Mouse (Mus musculus): ENCODE measurements around the gene Nmbr. TPM values are rescaled to one million over a fixed set of nuclear protein-coding genes. Genes with fewer than 3 reads are reported as not detected.

The Nmbr gene
- polyA plus RNA-seq (2016; fragmentation: Nextera tagmentation; extraction: Ambion mirVana), result 0.61 TPM in 1 of 2 replicates, not detected in the other

DNA sequence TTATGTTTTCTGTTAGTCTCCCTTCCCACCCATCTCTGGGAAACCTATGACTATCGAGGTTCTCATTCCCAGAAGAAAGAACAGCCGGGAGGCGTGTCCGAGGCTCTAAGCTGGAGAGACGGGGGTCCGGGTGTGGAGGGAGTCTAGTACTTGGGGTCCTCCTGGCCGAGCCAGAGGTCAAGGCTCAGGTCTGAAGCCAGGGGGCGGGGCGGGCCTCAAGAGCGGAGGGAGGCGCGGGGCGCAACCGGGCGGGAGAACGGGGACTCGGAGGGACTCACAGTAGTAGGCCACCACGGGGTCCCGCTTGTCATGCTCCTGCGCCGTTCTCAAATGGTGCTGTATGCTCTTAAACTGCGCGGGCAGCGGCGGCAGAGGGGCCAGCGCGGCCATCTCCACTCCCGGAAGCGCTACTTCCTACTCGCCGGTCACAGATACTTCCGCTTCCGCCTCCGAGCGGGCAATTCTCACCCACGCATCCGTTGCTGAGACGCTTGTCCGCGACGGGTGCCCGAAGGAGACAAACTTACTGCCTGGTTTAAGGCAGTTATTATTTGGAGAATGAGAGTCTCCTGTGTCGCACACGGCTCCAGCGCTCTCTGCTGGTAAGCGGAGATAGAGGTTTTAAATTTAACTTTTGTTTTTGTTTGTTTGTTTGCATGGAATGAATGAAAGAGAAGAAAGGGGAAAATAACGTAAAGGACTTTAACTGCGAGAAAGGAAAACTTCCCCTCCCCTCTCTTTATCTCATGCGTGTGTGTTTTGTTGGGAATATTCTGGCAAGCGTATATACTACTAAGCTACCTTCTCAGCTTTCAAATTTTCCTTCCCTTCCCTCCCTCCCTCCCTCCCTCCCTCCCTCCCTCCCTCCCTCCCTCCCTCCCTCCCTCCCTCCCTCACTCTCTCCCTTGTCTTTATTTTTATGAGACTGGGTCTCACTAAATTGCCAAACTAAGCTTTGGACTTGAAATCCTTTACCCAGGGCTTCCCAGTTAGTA is at the start of gene Nmbr, which contains the start of gene Vta1:
Gene Nmbr, plus strand, starts transcription at position 520 of the 995 bp plus-strand sequence.
Gene Vta1, minus strand, starts transcription at position 489 of the 995 bp plus-strand sequence.
- Histone ChIP-seq H3K27me3 (no peaks in the 10 kb centered on the region), H3K4me3 (peak within 1 kb of the TSS; percentile 88), H3K4me2 (replicated peaks) (peak within 1 kb of the TSS; percentile 64), H3K27ac (peak within 1 kb of the TSS; percentile 80), H3K9me3 (replicated peaks) (no peaks in the 10 kb centered on the region; the same call in 1 of the 2 replicates), H3K36me3 (no peaks in the 10 kb centered on the region), H3K4me1 (peaks cover 16% of the 10 kb centered on the region), H3K9ac (peak within 1 kb of the TSS; percentile 81)
- under 1% methylated on average over 50 of the region's 50 CpGs for WGBS
- ATAC-seq (ENCODE audit: low FRiP score), result peak; percentile 95

DNA sequence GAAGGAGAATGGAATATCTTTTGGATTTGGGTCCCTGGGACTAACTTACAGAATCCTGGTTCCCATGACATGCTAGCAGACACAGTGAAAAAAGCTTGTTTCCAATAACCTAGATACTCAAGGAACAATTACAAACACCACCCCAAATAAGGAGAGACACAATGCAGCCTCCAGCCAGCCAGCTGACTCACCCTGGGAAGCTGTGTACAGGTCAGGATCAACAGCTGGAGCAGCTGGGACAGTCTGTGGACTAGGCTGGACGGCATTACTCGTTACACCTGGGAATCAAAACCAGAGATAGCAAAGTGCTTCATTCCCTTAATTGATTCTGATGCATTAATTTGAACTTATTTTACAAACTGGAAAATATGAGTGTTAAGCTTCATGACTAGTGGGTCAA is 44.5 kb upstream of the Nmbr start:
- Histone ChIP-seq H3K4me2 (replicated peaks) (no peak overlapping the region), H3K27me3 (no peaks in the 10 kb centered on the region), H3K4me1 (no peaks in the 10 kb centered on the region), H3K9me3 (replicated peaks) (no peaks in the 10 kb centered on the region), H3K4me3 (no peak overlapping the region), H3K9ac (no peak overlapping the region), H3K36me3 (peaks cover 28% of the 10 kb centered on the region), H3K27ac (no peak overlapping the region)
- WGBS, result 86% methylated on average over 2 of the region's 2 CpGs
- no peak for ATAC-seq (ENCODE audit: low FRiP score)

DNA sequence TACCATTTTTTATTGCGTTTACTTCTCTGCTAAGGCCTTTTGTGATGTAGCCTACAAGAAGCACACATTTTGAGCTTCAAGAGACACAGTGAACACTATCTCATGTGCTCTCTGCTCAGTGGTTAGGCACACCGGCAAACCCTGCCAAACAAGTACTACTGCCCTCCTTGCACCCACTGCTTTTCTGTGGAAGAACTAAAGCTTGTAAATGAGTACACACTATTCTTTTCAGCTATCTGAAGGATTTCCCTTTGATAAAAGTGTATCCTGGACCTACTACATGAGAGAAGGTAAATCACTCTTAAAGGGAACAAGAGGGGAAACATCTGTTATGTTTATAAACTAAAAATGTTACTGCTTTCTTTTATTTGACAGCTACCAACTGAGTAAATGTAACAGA is 39.2 kb upstream of the Nmbr start:
- no peak for ATAC-seq (ENCODE audit: low FRiP score)
- Histone ChIP-seq H3K4me2 (replicated peaks) (no peak overlapping the region), H3K9me3 (replicated peaks) (no peaks in the 10 kb centered on the region), H3K4me1 (no peaks in the 10 kb centered on the region), H3K9ac (no peak overlapping the region), H3K27ac (no peak overlapping the region), H3K4me3 (no peak overlapping the region), H3K36me3 (peaks cover 25% of the 10 kb centered on the region), H3K27me3 (no peaks in the 10 kb centered on the region)
- WGBS, result 99% methylated on average over 2 of the region's 2 CpGs

DNA sequence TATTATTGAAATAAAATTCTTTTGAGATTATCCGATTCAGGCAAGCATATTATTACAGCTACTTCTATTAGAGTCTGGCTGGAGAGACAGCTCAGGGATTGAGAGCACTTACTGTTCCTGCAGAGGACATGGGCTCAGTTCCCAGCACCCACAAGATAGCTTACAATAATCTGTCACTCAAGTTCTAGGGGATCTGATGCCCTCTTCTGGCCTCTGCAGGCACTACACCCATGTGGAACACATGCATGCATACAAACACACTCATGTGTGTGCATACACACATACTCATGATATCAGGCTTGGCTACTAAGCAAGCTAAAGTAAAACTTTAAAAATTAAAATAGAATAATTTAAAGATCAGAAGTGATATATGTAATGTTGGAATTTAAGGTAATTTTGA is 19.7 kb upstream of the Nmbr start:
- WGBS, result 95% methylated on average over 1 of the region's 1 CpGs

DNA sequence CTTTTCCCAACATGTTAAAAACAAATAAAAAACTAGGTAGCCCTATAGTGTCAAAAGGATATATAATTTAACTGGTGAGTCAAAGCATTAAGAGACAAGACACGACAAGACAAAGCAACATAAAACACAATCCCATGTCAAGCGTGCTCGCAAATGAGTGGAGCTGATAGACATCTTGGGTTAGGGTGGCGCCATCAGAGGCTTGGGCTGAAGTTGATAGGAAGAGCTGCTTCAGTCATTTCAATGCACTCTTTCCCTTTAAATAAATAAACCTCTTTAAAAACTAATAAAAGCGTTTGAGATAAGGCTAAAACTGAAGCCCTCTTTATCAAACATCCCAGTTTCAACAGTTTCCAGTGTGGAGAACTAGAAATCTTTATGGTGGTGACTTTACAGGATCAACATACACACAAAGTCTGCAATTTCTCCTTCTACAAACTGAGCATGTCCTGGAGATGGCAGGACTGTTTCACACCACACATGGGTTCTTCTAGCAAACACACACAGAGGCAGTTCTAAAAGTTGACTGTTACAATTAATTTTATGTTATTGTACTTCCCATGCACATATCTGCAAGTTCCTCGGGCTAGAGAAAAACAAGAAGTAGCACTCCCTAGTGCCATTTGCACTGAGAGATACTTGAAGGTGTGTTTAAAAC is 16.5 kb upstream of the Nmbr start:
- Histone ChIP-seq H3K9ac (no peak overlapping the region), H3K4me3 (no peak overlapping the region), H3K27me3 (no peaks in the 10 kb centered on the region), H3K27ac (no peak overlapping the region), H3K4me2 (replicated peaks) (no peak overlapping the region), H3K9me3 (replicated peaks) (no peaks in the 10 kb centered on the region), H3K36me3 (peaks cover 12% of the 10 kb centered on the region), H3K4me1 (no peaks in the 10 kb centered on the region)
- 95% methylated on average over 6 of the region's 6 CpGs for WGBS
- ATAC-seq (ENCODE audit: low FRiP score), result no peak

More for the DNA sequence above, 19.7 kb upstream of the Nmbr start:
- Histone ChIP-seq H3K27me3 (no peaks in the 10 kb centered on the region), H3K9ac (no peak overlapping the region), H3K4me1 (no peaks in the 10 kb centered on the region), H3K4me2 (replicated peaks) (no peak overlapping the region), H3K36me3 (peaks cover 12% of the 10 kb centered on the region), H3K27ac (no peak overlapping the region), H3K9me3 (replicated peaks) (no peaks in the 10 kb centered on the region), H3K4me3 (no peak overlapping the region)
- ATAC-seq (ENCODE audit: low FRiP score), result no peak

DNA sequence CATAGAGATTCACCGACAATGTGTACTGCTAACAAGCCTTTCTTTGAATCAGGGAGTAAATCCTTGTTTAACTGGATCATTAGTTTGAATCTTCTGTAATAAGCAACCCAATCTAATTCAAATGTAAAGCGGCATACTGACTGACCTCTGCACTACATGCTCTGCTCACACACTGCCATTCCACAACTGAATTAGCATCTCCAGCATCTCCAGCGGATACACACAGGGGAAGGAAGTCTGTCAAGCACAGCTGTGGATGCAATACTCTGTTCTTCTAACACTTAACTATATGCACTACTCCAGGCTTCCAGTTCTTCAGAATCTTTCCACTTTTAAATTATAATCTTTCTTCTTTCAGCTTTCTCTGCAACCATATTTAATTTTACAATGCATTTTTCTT is 15.0 kb upstream of the Nmbr start:
- no peak overlapping the region for H3K27ac ChIP-seq
- no peak for ATAC-seq (ENCODE audit: low FRiP score)
- H3K4me3 ChIP-seq, result no peak overlapping the region
- no peak overlapping the region for H3K9ac ChIP-seq
- H3K9me3 ChIP-seq (replicated peaks), result no peaks in the 10 kb centered on the region
- no peaks in the 10 kb centered on the region for H3K27me3 ChIP-seq
- H3K4me2 ChIP-seq (replicated peaks), result no peak overlapping the region
- H3K4me1 ChIP-seq, result no peaks in the 10 kb centered on the region
- H3K36me3 ChIP-seq, result peaks cover 12% of the 10 kb centered on the region
- 58% methylated on average over 3 of the region's 3 CpGs for WGBS

DNA sequence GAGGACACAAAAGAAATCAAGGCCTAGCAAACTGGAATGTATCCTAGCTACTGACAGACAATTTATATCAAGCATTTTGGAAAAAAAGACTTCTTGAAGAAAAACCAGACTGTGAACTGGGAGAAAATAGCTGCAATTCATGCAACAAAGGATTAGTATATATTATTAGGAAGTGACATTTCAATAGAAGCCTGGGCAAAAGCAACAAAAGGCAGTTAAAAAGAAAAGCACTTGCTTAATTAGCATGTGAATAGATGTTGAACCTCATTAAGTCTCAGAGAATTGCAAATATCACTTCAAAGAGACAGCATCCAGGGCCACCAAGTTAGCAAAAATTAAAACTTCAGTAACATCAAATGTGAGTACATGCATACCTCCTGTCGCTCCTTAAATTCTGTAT is 2.2 kb upstream of the Nmbr start:
- Histone ChIP-seq H3K27ac (peak overlapping the region; percentile 55), H3K9me3 (replicated peaks) (no peaks in the 10 kb centered on the region; the same call in 1 of the 2 replicates), H3K4me2 (replicated peaks) (peak overlapping the region; percentile 64), H3K4me3 (peak overlapping the region; percentile 88; the same call in 1 of the 2 replicates), H3K4me1 (peaks cover 16% of the 10 kb centered on the region), H3K27me3 (no peaks in the 10 kb centered on the region), H3K36me3 (no peaks in the 10 kb centered on the region), H3K9ac (0 out of 2 replicates have a peak overlapping the region, but pooled peaks have one; percentile 81)
- ATAC-seq (ENCODE audit: low FRiP score), result no peak
- 45% methylated on average over 1 of the region's 1 CpGs for WGBS

DNA sequence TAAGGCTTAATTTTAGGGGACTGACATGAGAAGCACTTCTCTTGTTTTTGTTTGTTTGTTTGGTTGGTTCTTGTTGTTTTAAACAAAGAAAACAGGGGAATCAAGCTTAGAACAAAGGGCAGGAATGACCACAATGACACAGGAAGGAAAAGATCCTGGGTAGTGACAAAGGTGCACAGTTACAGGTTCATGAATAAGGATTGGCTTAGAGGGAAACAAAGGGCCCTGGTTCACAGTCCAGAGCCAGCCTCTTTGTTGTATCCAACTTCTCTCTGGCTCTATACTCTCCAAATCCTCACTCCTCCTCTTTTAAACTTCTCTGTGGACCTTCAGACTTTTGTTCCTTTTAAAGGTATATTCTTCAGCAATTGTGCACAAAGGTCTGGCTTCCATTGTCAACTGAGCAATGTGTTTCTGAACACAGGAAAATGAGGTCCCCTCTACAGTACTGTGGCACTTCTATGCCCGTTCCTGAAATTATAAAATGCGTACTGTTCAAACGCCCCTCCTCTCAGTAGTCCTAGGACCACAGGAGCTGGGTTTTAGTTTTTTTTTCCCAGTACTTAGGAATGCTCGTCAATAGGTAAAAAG is 1.5 kb upstream of the Nmbr start:
- Histone ChIP-seq H3K4me3 (peak overlapping the region; percentile 88), H3K36me3 (no peaks in the 10 kb centered on the region), H3K4me1 (peaks cover 16% of the 10 kb centered on the region), H3K27me3 (no peaks in the 10 kb centered on the region), H3K9me3 (replicated peaks) (no peaks in the 10 kb centered on the region; the same call in 1 of the 2 replicates), H3K4me2 (replicated peaks) (peak overlapping the region; percentile 64), H3K27ac (peak overlapping the region; percentile 55), H3K9ac (peak overlapping the region; percentile 81)
- peak; percentile 39; the same call in 1 of the 2 replicates for ATAC-seq (ENCODE audit: low FRiP score)
- WGBS, result 31% methylated on average over 4 of the region's 4 CpGs

DNA sequence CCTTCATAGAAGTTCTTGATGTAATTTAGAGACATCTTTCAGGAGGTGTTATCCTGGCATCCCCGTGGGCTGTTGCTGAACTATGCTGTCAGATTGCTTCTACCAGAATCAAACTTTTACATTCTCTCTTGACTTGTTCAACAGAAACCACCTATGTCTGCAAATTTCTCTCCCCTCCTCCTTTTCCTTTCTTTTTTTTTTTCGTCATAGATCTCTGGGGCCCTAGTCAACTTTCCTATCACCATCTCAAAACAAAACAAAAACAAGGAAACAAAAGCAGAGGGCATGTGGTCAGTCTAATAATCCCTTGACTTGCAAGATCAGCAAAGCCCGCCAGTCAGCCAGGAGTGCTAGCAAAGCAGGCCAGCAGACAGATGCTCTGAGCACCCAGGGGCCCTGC is 12.7 kb downstream of the Nmbr start, which contains the start of gene Gje1:
Gene Gje1, minus strand, starts transcription at position 101 of the 400 bp plus-strand sequence.
- Histone ChIP-seq H3K27ac (no peak within 1 kb of the TSS), H3K4me3 (no peak within 1 kb of the TSS), H3K9me3 (replicated peaks) (no peaks in the 10 kb centered on the region), H3K4me1 (no peaks in the 10 kb centered on the region), H3K4me2 (replicated peaks) (no peak within 1 kb of the TSS), H3K36me3 (no peaks in the 10 kb centered on the region), H3K9ac (no peak within 1 kb of the TSS), H3K27me3 (no peaks in the 10 kb centered on the region)
- WGBS, result 59% methylated on average over 3 of the region's 3 CpGs
- no peak for ATAC-seq (ENCODE audit: low FRiP score)

DNA sequence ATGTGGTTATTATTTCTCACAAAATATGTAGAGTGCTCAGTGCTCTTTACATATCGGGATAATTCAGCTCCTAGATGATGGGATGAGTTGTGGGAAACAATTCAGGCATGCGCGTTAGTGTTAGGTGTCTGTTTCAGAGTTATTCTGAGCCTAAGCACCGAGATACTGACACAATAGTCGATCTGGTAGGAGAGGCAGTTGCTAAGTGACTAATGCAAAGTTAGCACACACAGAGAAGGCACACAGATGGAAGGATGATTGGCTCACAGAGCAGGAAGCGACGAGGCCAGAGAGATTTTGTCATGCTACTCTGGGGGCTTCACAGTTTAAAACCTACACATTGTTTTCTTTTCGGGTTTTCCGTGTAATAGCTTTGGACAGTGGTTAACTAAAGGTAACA is 20.3 kb downstream of the Nmbr start:
- ATAC-seq (ENCODE audit: low FRiP score), result no peak

DNA sequence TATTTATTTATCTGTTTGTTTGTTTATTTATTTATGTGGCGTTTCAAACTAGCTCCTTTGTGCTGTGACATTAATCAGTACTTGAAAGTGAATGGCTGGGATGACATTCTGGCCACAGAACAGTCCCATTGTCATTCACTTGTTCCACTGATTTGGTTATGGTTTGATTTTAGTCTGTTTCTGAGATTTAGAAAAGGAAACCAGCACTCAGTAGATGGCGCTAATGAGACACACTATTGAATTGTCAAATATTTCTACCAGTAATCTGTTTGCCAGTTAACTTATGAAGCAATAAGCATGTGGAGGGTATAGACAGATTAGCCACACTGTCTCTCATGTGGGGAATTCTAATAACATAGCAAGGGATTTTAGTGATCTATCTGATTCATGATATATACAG is 28.9 kb downstream of the Nmbr start:
- Histone ChIP-seq H3K27ac (no peak overlapping the region), H3K4me3 (no peak overlapping the region), H3K4me1 (no peaks in the 10 kb centered on the region), H3K9ac (no peak overlapping the region), H3K9me3 (replicated peaks) (no peaks in the 10 kb centered on the region), H3K4me2 (replicated peaks) (no peak overlapping the region), H3K36me3 (no peaks in the 10 kb centered on the region), H3K27me3 (no peaks in the 10 kb centered on the region)
- WGBS, result 6% methylated on average over 2 of the region's 2 CpGs
- ATAC-seq (ENCODE audit: low FRiP score), result 0 out of 2 replicates have a peak, but pooled peaks have one; percentile 48

More for the DNA sequence above, 20.3 kb downstream of the Nmbr start:
- no peak overlapping the region for H3K4me2 ChIP-seq (replicated peaks)
- H3K4me3 ChIP-seq, result no peak overlapping the region
- no peak overlapping the region for H3K27ac ChIP-seq
- WGBS, result 71% methylated on average over 9 of the region's 9 CpGs
- no peak overlapping the region for H3K9ac ChIP-seq
- H3K4me1 ChIP-seq, result no peaks in the 10 kb centered on the region
- H3K27me3 ChIP-seq, result no peaks in the 10 kb centered on the region
- H3K9me3 ChIP-seq (replicated peaks), result no peaks in the 10 kb centered on the region
- no peaks in the 10 kb centered on the region for H3K36me3 ChIP-seq
